Mouse (Mus musculus): Measurements from ENCODE around the gene Cyp4f40. TPM values are rescaled to one million over a fixed set of nuclear protein-coding genes. Genes with fewer than 3 reads are reported as not detected.
"Not testable (repeated sequence)": the region's sequence is repeated elsewhere in the genome, so short reads cannot be mapped to it uniquely, and the experiment has no call there.

The Cyp4f40 gene
- polyA plus RNA-seq, 1 experiment from 2014 or later = not detected

DNA sequence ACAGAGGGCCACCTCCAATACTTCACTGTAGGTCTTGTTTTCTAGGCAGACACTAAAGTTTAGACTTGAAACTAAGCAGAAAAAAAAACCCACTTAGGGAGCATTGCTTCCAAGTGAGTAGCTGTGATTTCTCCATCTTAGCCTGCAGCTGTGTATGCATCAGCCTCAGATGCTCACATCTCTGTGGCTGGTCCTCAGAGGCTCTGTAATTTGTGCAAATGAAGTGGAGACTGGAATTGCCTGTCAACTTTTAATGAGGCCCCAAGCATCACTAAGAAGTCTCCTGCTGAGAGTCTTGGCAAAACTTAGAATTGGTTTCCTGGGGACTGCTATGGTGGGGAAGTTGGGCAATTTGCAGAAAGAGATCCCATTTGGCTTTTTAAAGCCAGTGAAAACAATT lies 67.7 kb downstream of the Cyp4f40 start:
- H3K9me3 ChIP-seq (replicated peaks); H3K27me3 ChIP-seq; H3K4me2 ChIP-seq (replicated peaks); ATAC-seq (ENCODE audit: low FRiP score); H3K36me3 ChIP-seq; H3K27ac ChIP-seq; H3K4me1 ChIP-seq; H3K9ac ChIP-seq; H3K4me3 ChIP-seq: not testable (repeated sequence)

Other genes starting within 250 kb of the Cyp4f40 start
- gene Pglyrp2, start 234.7 kb upstream of the Cyp4f40 start, polyA plus RNA-seq (2016; fragmentation: Nextera tagmentation; extraction: Ambion mirVana) = 0.08 TPM in 1 of 2 replicates, not detected in the other
- gene Cyp4f39, start 206.2 kb upstream of the Cyp4f40 start, polyA plus RNA-seq (2016; fragmentation: Nextera tagmentation; extraction: Ambion mirVana) = 0.99 and 1.3 TPM in 2 replicates
- 11.7 and 13.3 TPM in 2 replicates for gene Cyp4f17, start 152.8 kb upstream of the Cyp4f40 start, polyA plus RNA-seq (2016; fragmentation: Nextera tagmentation; extraction: Ambion mirVana)
- gene Cyp4f16, start 122.3 kb upstream of the Cyp4f40 start, polyA plus RNA-seq (2016; fragmentation: Nextera tagmentation; extraction: Ambion mirVana) = 21.9 and 25.8 TPM in 2 replicates
- not detected in 2 replicates for gene Cyp4f37, start 37.6 kb upstream of the Cyp4f40 start, polyA plus RNA-seq (2016; fragmentation: Nextera tagmentation; extraction: Ambion mirVana)
- 0.53 and 0.99 TPM in 2 replicates for gene Cyp4f15, start 26.7 kb downstream of the Cyp4f40 start, polyA plus RNA-seq (2016; fragmentation: Nextera tagmentation; extraction: Ambion mirVana)
- gene Zfp871, start 129.4 kb downstream of the Cyp4f40 start, polyA plus RNA-seq (2016; fragmentation: Nextera tagmentation; extraction: Ambion mirVana) = 47.6 and 49.9 TPM in 2 replicates
- 42.9 and 46.4 TPM in 2 replicates for gene Zfp811, start 151.0 kb downstream of the Cyp4f40 start, polyA plus RNA-seq (2016; fragmentation: Nextera tagmentation; extraction: Ambion mirVana)
- 18.4 and 18.7 TPM in 2 replicates for gene Zfp799, start 171.4 kb downstream of the Cyp4f40 start, polyA plus RNA-seq (2016; fragmentation: Nextera tagmentation; extraction: Ambion mirVana)
- 6.9 and 9.4 TPM in 2 replicates for gene Zfp870, start 232.7 kb downstream of the Cyp4f40 start, polyA plus RNA-seq (2016; fragmentation: Nextera tagmentation; extraction: Ambion mirVana)

Measured in hindbrain, embryonic 12.5 days (tissue).